Mouse (Mus musculus) adrenal gland, postnatal 25 days (tissue): ENCODE results near the gene Wwox. TPM values are rescaled to one million over a fixed set of nuclear protein-coding genes. Genes with fewer than 3 reads are reported as not detected.

Experiments used
- DNase-seq: peaks from one replicate; pipeline ENCODE4 v3.0.0; 2021; ENCODE audit warnings: mixed read lengths
- long read RNA-seq: library from polyadenylated mRNA; stranded (forward); transcript quantifications from one replicate; pipeline ENCODE4 v2.0.0, GENCODE M21; 2021
- total RNA-seq: library from RNA; stranded (reverse); gene quantifications from 2 replicates; pipeline ENCODE4 v1.2.3, GENCODE M21; 2021

The Wwox gene
- 31.3 and 37.2 TPM in 2 replicates for total RNA-seq
- long read RNA-seq, partial matches to known transcripts, result 0 of 11 reads
- long read RNA-seq, other reads (novel, unspliced or antisense), result 9 of 11 reads

DNA sequence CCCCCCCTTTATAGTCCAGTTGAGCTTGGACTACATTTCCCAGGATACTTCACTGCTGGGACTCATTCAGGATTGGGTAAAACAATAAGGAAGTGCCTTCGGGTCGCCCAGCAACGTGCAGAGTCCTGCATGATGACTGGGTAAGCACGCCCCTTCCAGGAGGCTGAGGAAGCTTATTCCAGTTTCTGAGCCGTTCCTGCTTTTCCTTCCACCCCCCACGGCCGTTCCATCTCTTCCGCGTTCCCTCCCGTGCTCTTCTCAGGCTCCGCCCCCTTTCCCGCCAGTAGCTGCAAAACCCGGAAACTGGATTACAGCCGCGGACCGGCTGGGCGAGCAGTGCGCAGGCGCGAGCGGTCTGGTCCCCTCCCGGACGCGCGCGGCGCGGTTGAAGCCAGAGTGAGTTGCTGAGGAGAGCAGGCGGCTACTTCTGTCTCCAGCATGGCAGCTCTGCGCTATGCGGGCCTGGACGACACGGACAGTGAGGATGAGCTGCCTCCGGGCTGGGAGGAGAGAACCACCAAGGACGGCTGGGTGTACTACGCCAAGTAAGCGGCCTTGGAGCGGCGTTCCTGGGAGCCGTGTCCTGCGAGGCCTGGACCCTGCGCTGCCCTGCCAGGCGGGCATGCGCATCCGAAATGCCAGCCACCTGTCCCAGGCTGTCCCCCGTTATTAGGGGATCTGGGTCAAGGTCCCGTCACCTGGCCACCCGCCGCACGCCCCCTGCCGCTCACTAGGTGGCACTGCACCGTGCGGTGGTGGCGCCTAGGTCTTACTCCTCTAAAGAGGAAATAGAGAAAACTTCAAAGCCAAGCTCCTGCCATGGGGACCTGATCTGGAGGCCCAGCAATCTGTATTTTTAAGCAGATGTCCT lies at the start of gene Wwox:
Gene Wwox (plus strand): TSS at position 322 of the 871 bp plus-strand sequence.
- peak; percentile 99 for DNase-seq

GRCm38 (mm10) chr8:114390465-114391254 lies 48.8 kb upstream of the Wwox start:
- DNase-seq, result no peak

DNA sequence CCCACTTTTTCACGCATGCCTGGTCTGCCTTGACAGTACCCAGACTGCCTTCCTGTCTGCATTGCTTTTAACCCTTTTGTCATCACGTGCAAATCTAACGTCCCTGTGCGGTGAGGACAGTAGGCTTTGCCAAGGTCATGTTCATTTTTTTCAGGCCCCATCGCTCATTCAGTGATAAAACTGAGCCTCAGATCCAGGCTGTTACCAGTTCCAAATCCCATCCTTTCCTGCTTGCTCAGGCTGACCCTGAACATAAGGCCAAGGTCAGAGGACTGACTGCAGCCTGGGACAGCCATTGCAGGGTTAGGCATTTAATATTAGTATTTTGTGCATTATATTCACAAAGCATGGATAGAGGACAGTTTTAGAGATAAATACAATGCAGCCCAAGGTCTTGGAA lies 41.1 kb upstream of the Wwox start:
- DNase-seq, result peak; percentile 7

DNA sequence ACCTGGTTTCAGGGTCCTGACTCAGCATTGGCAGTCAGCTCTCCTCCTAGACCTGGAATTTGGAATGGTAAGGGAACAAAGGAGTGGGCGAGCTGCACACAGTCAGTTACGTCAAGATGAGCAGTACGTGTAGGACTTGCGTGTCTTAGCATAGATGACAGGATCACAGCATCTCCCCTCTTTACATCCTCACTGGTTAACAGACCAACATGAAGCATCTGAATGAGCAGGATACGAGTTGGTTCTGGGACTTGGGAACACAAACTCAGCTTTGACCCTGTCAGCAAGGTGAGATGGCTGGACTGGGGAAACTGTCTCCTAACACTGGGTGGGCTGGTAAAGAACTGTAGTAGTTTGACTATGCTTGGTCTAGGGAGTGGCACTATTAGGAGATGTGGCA lies 40.2 kb upstream of the Wwox start:
- no peak for DNase-seq

DNA sequence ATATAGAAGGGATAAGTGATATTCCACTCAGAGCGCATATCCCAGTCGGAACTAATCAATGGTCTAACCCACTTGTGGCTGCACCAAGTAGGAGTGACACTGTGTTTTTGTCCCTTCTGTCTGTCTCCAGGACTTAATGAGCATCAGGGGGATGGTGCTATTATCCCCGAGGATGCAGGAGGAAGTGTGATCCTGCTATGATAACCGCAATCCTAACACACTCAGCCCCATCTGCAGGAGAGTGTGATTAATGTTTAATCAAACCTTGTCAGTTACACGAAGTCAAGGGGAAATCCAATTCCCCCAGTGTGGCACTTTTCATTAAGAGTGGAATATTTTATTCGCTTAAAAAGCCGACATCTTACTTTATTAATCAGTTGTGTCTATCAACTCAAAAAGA lies 37.8 kb upstream of the Wwox start:
- DNase-seq, result no peak

GRCm38 (mm10) chr8:114411421-114411820 lies 28.0 kb upstream of the Wwox start:
- DNase-seq, result no peak

DNA sequence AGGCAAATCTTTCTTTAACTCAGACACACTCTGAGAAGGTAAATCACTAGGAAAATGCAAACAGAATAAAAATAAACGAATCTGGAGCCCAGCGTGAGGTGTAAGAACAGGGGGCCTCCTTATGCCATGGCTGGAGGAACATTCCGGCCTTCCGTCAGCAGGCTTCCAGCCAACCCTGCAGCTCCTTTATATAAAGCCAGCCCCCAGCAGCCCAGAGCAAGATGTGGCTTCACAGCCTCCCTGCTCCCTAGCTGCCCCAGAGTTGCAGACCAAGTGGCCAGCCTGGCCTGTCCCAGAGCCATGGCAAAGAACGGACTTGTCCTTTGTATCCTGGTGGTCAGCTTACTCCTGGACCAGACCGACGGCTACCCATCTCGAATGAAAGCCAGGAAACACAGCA lies 21.7 kb upstream of the Wwox start, which contains the start of gene Clec3a:
Gene Clec3a (plus strand): TSS at position 301 of the 400 bp plus-strand sequence.
- no peak for DNase-seq

- no peak for DNase-seq
Measured at GRCm38 (mm10) chr8:114418486-114418885, 21.0 kb upstream of the Wwox start.

GRCm38 (mm10) chr8:114418904-114419303 lies 20.6 kb upstream of the Wwox start:
- no peak for DNase-seq

DNA sequence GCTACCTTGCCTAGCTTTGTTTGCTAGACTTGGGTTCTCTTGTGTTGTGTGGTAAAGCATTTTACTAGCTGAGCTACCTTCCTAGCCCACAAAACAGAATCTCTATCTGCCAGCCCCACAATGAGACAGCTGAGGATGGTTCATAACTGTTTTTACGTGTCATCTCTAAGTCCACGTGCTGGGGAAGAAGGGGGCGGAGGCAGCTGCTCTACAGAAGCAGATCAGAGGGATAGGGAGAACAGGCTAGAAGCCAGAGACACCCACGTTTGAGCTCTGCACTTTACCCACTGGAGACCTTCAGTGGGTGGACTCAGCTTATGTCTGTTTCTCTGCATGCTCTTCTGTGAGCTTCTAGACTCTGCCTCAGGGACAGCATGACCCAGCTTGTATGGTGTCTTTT lies 17.9 kb upstream of the Wwox start:
- no peak for DNase-seq

DNA sequence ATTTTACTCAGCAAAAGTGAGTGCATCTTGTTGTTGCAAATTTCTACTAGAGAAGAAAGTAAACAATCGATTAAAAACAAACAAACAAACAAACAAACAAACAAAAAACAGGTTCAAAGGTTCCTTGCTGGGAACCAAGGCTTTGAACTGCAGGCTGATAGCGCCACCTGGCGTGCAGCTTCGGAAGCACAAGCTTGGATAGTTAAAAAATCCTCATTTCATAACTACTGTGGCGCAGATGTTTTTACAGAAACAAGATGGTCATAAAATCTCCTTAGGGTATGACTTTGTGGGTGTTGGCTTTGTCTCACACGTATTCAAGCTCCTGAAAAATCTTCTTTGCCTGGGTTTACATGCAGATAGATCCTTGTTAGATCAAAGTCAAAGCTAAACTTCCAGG lies 1.2 kb upstream of the Wwox start:
- DNase-seq, result peak; percentile 71

- no peak for DNase-seq
Measured at GRCm38 (mm10) chr8:114440205-114440589, 742 bp downstream of the Wwox start.

DNA sequence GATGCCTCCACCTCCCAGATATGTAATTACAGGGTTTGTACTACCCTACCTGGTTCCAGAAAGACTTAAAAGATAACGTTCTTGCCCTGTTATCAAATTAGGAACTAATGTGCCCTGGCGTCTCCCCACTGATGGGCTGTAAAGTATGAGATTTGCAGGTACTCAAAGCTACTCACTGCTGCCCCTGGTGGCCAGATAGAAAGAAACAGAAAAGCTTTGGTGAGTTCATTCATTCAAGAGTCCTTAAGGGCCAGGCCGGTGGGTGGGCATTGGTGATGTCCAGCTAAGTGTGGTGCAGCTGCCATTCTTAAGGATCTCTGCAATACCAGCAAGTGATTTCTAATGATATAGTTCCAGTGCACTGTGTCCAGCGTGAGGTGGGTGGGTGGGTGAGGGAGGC lies 2.2 kb downstream of the Wwox start:
- peak; percentile 18 for DNase-seq

GRCm38 (mm10) chr8:114446884-114447283 lies 7.4 kb downstream of the Wwox start:
- DNase-seq, result no peak

GRCm38 (mm10) chr8:114452278-114452677 lies 12.8 kb downstream of the Wwox start:
- DNase-seq, result no peak

DNA sequence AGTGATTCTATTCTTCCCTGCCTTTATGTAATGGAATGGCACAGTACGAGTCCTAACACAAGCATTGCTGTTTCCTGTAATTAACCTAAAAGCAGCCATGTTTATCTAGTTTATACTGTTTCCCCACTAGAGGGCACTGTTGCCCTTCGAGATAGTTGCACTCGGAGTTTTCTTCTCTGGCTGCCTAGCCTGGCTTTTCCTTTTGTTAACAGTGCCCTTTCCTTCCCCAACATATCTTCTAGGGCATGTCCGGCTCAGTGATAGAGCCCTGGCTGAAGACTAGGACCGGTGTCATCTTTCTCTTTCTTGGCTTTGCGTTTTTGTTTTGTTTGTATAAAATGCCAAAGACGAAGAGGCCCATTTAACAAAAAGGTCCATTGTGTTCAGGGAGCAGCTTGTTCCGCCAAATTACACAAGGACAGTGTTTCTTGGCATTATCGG lies 13.3 kb downstream of the Wwox start:
- peak; percentile 52 for DNase-seq

GRCm38 (mm10) chr8:114455302-114455701 lies 15.8 kb downstream of the Wwox start:
- DNase-seq, result no peak

DNA sequence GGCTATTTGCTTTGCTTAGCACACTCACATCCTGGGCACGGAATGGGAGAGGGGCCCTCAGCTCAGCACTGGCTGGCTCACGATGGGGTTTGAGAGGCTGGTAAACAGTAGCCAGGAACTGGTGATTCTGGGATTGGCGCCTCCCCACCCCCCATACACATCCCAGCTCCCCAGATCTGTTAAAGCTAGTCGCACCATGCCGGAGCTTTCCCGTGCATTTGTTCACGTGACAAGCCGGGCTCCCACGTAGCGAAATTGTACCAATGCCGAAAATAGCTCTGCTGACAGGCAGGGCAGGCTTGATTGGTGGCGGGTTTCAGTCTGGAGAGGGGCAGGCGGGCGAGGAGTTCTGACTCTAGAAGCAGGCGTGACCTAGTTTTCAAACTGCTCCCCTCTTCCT lies 16.5 kb downstream of the Wwox start:
- DNase-seq, result no peak

GRCm38 (mm10) chr8:114458113-114458784 lies 18.8 kb downstream of the Wwox start:
- no peak for DNase-seq

DNA sequence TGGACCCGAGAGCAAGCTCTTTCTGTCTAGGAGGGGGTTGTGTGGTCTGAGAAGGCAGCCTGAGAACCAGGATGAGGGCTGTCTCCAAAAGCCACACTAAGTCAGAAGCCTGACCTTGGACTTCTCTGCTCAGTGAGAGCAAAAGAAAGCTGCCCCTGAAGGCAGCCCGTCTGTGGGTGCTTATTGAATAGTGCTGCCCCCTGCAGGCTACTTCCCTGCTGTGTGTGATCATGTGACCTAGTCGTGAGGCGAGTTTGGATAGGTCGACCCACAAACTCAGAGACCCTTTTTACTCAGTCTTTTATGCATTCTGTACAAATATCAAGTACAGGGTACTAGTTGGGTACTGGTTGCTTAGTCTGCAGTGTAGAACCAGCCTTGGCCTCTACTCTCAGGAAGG lies 21.1 kb downstream of the Wwox start:
- no peak for DNase-seq

DNA sequence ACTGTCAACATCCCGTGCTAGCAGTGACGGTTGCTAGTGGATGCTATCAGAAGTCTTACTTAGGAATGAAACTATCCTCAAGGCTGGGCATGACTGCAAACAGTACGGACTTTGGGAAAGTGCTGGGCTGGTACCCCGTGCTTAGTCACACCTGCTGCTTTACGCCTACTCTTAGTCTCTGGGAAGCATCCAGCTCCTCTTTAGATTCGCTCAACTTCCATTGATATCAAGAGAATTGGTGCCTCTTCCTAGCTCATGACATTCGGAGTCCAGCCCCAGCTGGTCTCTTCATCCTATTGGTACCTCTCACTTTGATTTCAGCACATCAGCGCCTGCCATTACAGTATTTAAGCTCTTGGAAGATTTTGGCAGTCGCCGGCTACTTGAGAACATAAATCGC lies 23.1 kb downstream of the Wwox start:
- DNase-seq, result no peak

DNA sequence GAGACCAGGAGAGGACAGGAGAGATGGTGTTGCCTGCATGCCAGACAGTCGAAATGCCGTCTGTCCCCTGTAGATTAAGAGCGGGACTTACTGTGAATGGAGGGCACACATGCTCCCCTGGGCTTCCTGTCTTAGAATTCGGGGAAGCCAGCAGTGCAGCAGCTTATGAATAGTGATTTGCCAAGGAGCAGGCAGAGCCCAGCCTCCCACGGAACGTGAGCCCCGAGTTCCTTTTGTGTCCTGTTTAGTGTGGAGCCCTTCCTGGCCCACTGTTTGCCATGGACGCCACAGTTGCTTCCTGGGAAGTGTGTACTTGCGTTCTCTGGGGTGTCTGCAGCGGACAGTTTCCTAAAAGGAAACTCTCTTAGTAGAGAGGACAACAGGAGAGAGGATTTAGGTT lies 23.9 kb downstream of the Wwox start:
- DNase-seq, result no peak
